Mouse (Mus musculus) liver, embryonic 13.5 days (tissue): ENCODE data around the gene Ssu72. TPM values are rescaled to one million over a fixed set of nuclear protein-coding genes. Genes with fewer than 3 reads are reported as not detected.
"Not testable (repeated sequence)": the region's sequence is repeated elsewhere in the genome, so short reads cannot be mapped to it uniquely, and the experiment has no call there.

Experiments used
- ATAC-seq: fragments of 200-750 bp; cut with Nextera tagmentation; 2 replicates; pipeline ENCODE4 v1.8.0; 2017; ENCODE audit warnings: low read depth, mild to moderate bottlenecking, moderate number of reproducible peaks, moderate library complexity
- DNase-seq: peaks from one replicate; pipeline ENCODE4 v3.0.0; 2022
- H3K27ac ChIP-seq: fragments of 300-500 bp; sonication (generic); 2 replicates; pipeline ENCODE4 v1.5.1; 2015; ENCODE audit warnings: moderate library complexity, mild to moderate bottlenecking, inconsistent platforms
- H3K27me3 ChIP-seq: fragments of 300-500 bp; sonication (generic); 2 replicates; pipeline ENCODE4 v1.6.1; 2015; ENCODE audit warnings: mild to moderate bottlenecking, inconsistent platforms
- H3K36me3 ChIP-seq: fragments of 300-500 bp; sonication (generic); 2 replicates; pipeline ENCODE4 v1.6.1; 2015; ENCODE audit warnings: mild to moderate bottlenecking, inconsistent platforms
- H3K4me1 ChIP-seq: fragments of 300-500 bp; sonication (generic); replicated peaks from 2 replicates; pipeline ENCODE4 v1.6.1; 2015; ENCODE audit warnings: inconsistent platforms
- H3K4me2 ChIP-seq: fragments of 300-500 bp; sonication (generic); 2 replicates; pipeline ENCODE4 v1.6.1; 2015; ENCODE audit warnings: inconsistent platforms, mild to moderate bottlenecking, moderate library complexity
- H3K4me3 ChIP-seq: fragments of 300-500 bp; sonication (generic); replicated peaks from 2 replicates; pipeline ENCODE4 v1.5.1; 2015; ENCODE audit warnings: mild to moderate bottlenecking, inconsistent platforms
- H3K9ac ChIP-seq: fragments of 300-500 bp; sonication (generic); 2 replicates; pipeline ENCODE4 v1.6.1; 2015; ENCODE audit warnings: mild to moderate bottlenecking, inconsistent platforms
- H3K9me3 ChIP-seq: fragments of 300-500 bp; sonication (generic); replicated peaks from 2 replicates; pipeline ENCODE4 v1.6.1; 2016; ENCODE audit warnings: inconsistent platforms
- WGBS: fragments of 180-500 bp; shearing (Covaris S2); methylation state at CpG from one replicate; pipeline ENCODE4 v1.1.7; 2015; ENCODE audit not compliant: insufficient replicate concordance; 5-methylcytosine and 5-hydroxymethylcytosine counted together
- polyA plus RNA-seq: library from polyadenylated mRNA; unstranded; fragments of >200 nt; fragmentation: Nextera tagmentation; extraction: Ambion mirVana; gene quantifications from 2 replicates; pipeline ENCODE4 v1.2.1, GENCODE M21; 2015

Gene Ssu72
- polyA plus RNA-seq, 1 experiment from 2014 or later: 77.7 TPM

DNA sequence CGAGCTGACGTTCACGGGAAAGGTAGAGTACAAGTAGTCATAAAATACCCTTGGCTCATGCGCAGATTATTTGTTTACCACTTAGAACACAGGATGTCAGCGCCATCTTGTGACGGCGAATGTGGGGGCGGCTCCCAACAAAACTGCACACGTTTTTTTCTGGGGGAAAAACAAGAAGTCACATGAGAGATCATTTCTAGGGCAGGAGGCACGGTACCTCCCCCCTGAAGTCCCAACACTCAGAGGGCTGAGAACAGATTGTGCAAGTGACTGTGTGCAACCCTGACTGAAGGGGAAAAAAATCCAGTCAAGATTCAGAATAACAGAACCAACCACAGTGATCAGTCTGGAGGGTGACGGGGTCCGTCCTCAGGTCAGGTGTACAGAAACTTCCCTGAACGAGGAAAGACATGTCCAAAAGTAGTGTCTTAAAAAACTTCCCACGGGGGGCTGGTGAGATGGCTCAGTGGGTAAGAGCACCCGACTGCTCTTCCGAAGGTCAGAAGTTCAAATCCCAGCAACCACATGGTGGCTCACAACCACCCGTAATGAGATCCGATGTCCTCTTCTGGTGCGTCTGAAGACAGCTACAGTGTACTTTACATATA is 20.8 kb upstream of the Ssu72 start:
- not testable (repeated sequence) for ATAC-seq, DNase-seq
- 75% methylated on average over 16 of the region's 19 CpGs for WGBS

DNA sequence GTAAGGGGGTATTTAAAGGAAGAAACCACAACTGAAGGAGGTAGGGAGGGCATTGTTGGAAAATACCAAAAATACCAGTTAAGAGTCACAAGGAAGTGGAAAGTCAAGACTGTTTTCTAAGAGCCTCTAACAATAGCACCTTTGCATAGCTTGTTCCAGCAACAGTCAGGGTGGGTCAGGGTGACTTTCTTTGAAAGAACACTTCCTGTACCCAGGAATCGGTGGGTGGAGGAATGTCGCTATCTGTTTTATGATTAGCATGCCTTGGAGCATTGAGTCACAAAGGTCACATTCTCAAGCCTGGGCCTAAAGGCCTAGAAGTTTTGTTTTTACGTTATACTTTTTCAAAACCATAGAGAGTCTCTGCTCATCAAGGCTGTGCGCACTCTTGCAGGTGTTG is 16.8 kb upstream of the Ssu72 start:
- not testable (repeated sequence) for H3K4me3 ChIP-seq, H3K9me3 ChIP-seq, H3K4me1 ChIP-seq, DNase-seq, ATAC-seq, H3K27ac ChIP-seq, H3K36me3 ChIP-seq, H3K9ac ChIP-seq, H3K4me2 ChIP-seq
- peaks cover 22% of the 10 kb centered on the region for H3K27me3 ChIP-seq
- 76% methylated on average over 4 of the region's 4 CpGs for WGBS

More for the DNA sequence above, 20.8 kb upstream of the Ssu72 start:
- H3K27me3 ChIP-seq, H3K27ac ChIP-seq, H3K9ac ChIP-seq, H3K4me1 ChIP-seq, H3K9me3 ChIP-seq, H3K4me3 ChIP-seq, H3K36me3 ChIP-seq, H3K4me2 ChIP-seq: not testable (repeated sequence)

DNA sequence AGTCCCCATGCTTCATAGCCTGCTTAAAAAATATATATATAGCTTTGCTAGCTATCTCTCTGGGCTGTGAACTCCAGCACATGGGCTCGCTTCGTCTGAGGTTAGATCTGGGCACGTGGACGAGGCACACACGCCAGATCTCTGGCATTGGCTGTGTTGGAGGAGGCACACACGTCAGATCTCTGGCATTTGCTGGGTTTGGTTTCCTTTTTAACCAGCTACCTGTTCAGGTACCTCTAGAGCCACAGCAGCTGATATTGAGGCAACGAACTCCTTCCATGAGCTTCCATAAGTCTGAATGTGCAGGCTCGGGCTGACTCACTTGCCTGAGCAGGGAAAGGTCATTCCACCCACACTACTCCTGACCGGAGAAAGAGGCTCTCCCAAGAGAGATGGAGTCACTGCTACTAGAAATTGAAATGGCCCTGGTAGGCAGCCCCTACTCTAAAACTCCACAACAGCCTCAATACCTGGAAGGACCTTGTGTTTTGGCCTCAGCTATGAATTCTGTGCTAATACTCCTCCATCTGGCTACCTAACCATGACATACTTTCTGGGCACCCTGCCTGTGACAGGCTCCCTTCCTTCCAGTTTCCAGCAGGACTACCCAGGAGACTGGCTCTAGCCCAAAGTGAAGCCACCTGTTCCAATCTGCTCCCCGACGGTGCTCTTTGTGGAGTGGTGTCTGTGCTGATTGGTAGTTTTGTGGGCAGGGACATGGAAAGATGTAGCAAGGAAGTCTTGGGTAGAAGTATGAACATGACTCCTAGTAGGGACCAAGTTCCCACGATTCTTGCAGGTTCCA is 13.8 kb upstream of the Ssu72 start:
- 63% methylated on average over 12 of the region's 12 CpGs for WGBS
- H3K4me1 ChIP-seq: peaks cover 13% of the 10 kb centered on the region
- ATAC-seq: no peak

DNA sequence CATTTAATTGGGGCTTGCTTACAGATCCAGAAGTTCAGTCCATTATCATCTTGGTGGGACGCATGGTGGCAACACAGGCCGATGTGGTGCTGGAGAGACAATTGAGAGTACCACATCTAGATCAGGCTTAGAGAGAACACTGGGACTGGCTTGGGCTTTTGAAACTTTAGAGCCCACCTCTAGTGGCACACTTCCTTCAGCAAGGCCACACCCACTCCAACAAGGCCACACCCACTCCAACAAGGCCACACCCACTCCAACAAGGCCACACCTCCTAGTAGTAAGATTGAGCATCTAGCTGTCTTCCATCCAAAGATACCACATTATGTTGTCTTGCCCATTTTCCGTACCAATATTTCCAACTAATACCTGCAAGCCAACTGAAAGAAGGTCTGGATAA is 12.2 kb upstream of the Ssu72 start:
- no peak overlapping the region for H3K4me3 ChIP-seq
- peaks cover 67% of the 10 kb centered on the region for H3K27me3 ChIP-seq
- DNase-seq: no peak
- 0 out of 2 replicates have a peak, but pooled peaks have one; percentile 26 for ATAC-seq
- H3K4me1 ChIP-seq: peaks cover 13% of the 10 kb centered on the region
- no peak overlapping the region for H3K9ac ChIP-seq
- 90% methylated on average over 3 of the region's 3 CpGs for WGBS
- no peak overlapping the region for H3K27ac ChIP-seq
- no peaks in the 10 kb centered on the region for H3K36me3 ChIP-seq
- H3K9me3 ChIP-seq: no peaks in the 10 kb centered on the region
- no peak overlapping the region for H3K4me2 ChIP-seq

More for the DNA sequence above, 13.8 kb upstream of the Ssu72 start:
- Histone ChIP-seq H3K36me3 (no peaks in the 10 kb centered on the region), H3K27ac (no peak overlapping the region), H3K27me3 (peaks cover 52% of the 10 kb centered on the region), H3K4me2 (no peak overlapping the region), H3K4me3 (no peak overlapping the region), H3K9me3 (no peaks in the 10 kb centered on the region), H3K9ac (no peak overlapping the region)
- DNase-seq: no peak

DNA sequence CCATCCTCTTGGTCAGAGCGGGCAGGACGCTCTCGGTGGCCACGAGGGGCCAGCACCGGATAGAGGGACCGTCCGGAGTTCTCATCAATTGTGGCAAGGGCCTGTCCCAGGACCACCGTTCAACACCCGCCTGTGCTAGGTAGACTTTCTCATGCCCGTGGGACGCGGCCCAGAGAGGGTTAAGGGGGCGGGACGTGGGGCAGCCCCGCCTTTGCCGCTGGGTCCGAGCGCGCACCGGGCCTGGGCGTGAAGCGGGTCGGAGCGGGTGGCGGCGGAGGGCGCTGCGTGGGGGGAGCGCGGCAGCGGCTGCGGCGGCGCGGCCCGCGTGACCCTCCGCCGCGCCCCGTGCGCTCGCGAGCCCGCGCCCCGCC is 10.5 kb upstream of the Ssu72 start, which contains the start of gene Fndc10:
TSS of gene Fndc10 (plus strand) at position 232 of the 371 bp plus-strand sequence.
- WGBS: under 1% methylated on average over 29 of the region's 47 CpGs
- H3K4me3 ChIP-seq: peak within 1 kb of the TSS; percentile 62
- no peaks in the 10 kb centered on the region for H3K9me3 ChIP-seq
- peaks cover 13% of the 10 kb centered on the region for H3K4me1 ChIP-seq
- H3K36me3 ChIP-seq: no peaks in the 10 kb centered on the region
- H3K4me2 ChIP-seq: peak within 1 kb of the TSS; percentile 75
- H3K9ac ChIP-seq: peak within 1 kb of the TSS; percentile 45
- ATAC-seq: peak; percentile 27; the same call in 1 of the 2 replicates
- H3K27me3 ChIP-seq: peaks cover 70% of the 10 kb centered on the region
- DNase-seq: no peak
- H3K27ac ChIP-seq: no peak within 1 kb of the TSS

DNA sequence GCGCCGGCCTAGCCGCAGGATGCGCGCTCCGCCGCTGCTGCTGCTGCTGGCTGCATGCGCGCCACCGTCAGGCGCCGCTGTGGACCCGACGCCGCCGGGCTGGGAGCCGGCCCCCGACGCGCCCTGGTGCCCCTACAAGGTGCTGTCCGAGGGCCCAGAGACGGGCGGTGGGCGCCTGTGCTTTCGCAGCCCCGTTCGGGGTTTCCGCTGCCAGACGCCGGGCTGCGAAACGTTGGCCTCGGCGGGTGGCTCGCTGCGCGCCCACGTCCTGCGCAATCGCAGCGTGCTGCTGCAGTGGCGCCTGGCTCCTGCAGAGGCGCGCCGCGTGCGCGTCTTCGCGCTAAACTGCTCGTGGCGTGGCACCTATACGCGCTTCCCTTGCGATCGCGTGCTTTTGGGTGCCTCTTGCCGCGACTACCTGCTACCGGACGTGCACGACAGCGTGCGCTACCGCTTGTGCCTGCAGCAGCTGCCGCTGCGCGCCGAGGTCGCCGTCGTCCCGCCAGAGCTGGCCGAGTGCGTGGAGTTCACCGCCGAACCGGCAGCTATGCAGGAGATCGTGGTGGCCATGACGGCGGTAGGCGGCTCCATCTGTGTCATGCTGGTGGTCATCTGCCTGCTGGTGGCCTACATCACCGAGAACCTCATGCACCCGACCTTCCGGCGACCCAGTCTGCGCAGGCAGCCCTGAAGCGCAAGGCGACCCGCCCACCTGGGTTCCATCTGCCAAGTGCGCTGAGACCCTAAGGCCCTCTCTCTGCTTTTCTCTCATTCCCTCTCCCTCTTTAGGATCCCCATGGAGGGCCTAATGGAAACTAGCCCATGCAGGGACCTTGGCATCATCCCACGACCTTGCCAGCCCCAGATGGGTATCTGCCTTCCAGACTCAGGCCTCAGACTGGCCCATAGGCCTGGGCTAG is 9.9 kb upstream of the Ssu72 start:
- no peaks in the 10 kb centered on the region for H3K36me3 ChIP-seq
- no peak overlapping the region for H3K27ac ChIP-seq
- H3K4me1 ChIP-seq: peaks cover 13% of the 10 kb centered on the region
- peak overlapping the region; percentile 62 for H3K4me3 ChIP-seq
- H3K4me2 ChIP-seq: peak overlapping the region; percentile 75
- no peak for DNase-seq
- WGBS: 1% methylated on average over 89 of the region's 92 CpGs
- H3K27me3 ChIP-seq: peaks cover 70% of the 10 kb centered on the region
- ATAC-seq: 0 out of 2 replicates have a peak, but pooled peaks have one; percentile 6
- no peaks in the 10 kb centered on the region for H3K9me3 ChIP-seq
- H3K9ac ChIP-seq: peak overlapping the region; percentile 45

DNA sequence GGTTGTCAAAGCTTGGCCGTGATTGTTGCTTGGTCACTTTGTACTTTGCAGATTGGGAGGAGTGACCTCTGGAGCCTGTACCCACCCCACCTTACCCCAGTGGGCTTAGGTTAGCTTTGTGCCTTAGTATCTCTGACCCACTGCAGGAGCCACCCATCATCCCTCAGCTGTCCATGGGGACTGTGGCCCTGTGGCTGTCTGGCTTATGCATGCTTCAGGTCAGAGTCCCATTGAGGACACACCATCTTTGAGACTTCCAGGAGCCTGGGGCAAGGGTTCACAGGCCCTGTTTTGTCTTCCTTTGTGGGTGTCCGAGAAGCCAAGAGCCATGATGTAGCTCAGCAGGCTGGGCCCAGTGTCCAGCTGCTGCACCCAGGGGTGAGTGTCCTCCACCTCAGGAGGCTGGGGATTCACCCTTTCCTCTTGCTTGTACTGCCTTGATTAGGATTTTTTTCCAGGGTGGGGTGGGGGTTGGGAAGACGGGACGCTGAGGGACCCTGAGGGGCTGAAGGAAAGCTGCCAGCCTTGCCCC is 9.0 kb upstream of the Ssu72 start:
- Histone ChIP-seq H3K27ac (no peak overlapping the region), H3K9ac (no peak overlapping the region), H3K4me1 (peaks cover 13% of the 10 kb centered on the region), H3K9me3 (no peaks in the 10 kb centered on the region), H3K27me3 (peaks cover 65% of the 10 kb centered on the region), H3K36me3 (no peaks in the 10 kb centered on the region), H3K4me3 (no peak overlapping the region; the same call in 1 of the 2 replicates), H3K4me2 (no peak overlapping the region)
- no peak for ATAC-seq
- WGBS: 56% methylated on average over 4 of the region's 4 CpGs
- no peak for DNase-seq

DNA sequence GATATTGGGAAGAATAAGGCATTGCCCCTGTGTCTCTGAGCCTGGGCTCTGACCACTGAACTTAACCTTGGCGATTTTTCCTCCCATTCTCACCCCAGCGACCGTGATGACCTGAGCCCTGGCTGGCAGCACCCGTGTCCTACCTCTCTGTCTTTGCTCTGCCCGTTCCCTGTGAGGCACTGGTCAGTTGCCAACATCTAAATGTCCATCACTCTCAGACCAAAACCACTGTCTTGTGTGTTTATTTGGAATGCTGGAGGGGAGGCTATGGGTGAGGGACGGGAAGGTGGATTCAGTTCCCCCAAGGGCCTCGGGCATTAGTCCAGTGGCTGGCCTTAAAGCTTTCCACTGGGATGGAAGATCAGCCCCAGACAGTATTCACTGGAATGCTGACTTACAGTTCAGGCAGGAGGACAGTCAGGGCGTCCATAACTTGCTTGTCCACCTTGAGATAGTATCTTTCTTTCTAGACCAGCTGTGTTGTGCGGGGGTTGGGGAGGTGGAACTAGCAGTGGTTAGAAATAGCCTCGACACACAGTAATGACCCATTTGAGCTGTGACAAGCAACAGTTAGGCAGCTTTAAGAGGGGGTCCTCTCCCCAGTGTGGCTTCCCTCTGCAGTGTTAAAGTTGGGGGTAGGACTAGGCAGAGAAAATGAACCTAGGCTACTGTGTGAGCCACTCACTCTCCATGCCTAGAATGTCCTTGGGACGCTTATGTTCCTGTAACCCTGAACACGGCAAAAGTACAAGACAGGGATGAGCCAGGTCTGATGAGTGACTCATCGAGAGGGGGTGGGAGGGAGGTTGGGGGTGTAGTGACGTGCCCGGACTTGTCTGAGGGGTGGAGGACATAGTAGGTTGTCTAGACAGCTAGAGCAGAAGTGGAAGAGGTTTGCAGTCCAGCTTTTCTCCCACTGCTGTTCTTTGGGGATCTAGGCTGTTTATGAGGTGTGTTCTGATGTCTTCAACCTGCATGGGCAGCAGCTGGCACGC is 8.0 kb upstream of the Ssu72 start:
- peaks cover 56% of the 10 kb centered on the region for H3K27me3 ChIP-seq
- H3K4me1 ChIP-seq: peaks cover 13% of the 10 kb centered on the region
- WGBS: 57% methylated on average over 16 of the region's 16 CpGs
- ATAC-seq (no peak), DNase-seq (no peak)
- no peaks in the 10 kb centered on the region for H3K9me3 ChIP-seq
- no peak overlapping the region for H3K9ac ChIP-seq
- no peaks in the 10 kb centered on the region for H3K36me3 ChIP-seq
- H3K27ac ChIP-seq: no peak overlapping the region
- H3K4me3 ChIP-seq: no peak overlapping the region
- no peak overlapping the region for H3K4me2 ChIP-seq

DNA sequence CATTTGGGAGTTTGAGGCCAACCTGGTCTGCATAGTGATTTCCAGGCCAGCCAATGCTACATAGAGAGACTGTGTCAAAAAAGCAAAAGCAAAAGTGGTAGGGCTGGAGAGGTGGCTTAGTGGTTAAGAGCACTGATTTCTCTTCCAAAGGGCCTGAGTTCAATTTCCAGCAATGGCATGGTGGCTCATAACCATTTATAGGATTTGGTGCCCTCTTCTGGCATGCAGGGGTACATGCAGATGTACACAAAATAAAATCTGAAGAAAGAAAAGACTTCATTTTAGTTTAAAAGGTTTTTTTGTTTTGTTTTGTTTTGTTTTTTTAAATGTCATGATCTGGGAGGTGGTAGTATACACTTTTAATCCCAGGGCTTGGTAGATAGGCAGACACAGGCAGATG is 4.2 kb upstream of the Ssu72 start:
- Histone ChIP-seq H3K36me3 (no peaks in the 10 kb centered on the region), H3K4me2 (no peak overlapping the region), H3K9me3 (no peaks in the 10 kb centered on the region), H3K27me3 (peaks cover 22% of the 10 kb centered on the region), H3K27ac (no peak overlapping the region), H3K4me3 (no peak overlapping the region), H3K9ac (no peak overlapping the region), H3K4me1 (peaks cover 8% of the 10 kb centered on the region)
- ATAC-seq (no peak), DNase-seq (no peak)

DNA sequence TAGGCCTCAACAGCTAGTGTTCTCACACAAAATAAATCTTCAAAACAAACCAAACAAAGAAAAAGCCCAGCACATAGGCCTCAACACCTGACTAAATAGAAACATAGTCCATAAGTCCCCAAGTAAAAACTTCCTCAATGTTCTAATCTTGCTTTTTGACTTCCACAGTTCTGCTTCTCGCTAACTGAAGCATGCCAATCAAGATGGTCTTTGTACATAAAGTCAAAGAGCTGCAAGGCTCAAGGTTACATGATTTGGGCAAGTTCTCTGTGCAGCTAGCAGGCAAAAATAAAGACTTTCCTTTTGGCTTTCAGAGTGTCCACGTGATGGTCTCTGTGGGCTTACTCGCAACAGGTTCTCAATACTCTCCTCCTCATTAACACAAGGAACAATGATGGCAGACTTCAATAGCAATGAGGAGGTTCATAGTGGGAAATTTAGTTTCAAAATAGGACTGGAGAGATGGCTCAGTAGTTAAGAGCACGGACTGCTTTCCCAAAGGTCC is 1.1 kb upstream of the Ssu72 start:
- Histone ChIP-seq H3K4me3 (no peak overlapping the region), H3K4me2 (peak overlapping the region; percentile 77; the same call in 1 of the 2 replicates), H3K4me1 (peaks cover 30% of the 10 kb centered on the region), H3K9ac (no peak overlapping the region), H3K27me3 (no peaks in the 10 kb centered on the region), H3K27ac (no peak overlapping the region), H3K9me3 (no peaks in the 10 kb centered on the region), H3K36me3 (peaks cover 7% of the 10 kb centered on the region; the same call in 1 of the 2 replicates)
- ATAC-seq (no peak), DNase-seq (no peak)
- 82% methylated on average over 4 of the region's 4 CpGs for WGBS
